Mouse (Mus musculus) myocyte (in vitro differentiated cells): ENCODE data around the gene Hjurp. TPM values are rescaled to one million over a fixed set of nuclear protein-coding genes. Genes with fewer than 3 reads are reported as not detected.

Experiments
- H3K27me3 ChIP-seq: one replicate; pipeline ENCODE4 v1.6.1; 2011; ENCODE audit not compliant: control insufficient read depth, insufficient read depth, insufficient read length
- H3K36me3 ChIP-seq: one replicate; pipeline ENCODE4 v1.6.1; 2011; ENCODE audit not compliant: control insufficient read depth, insufficient read depth
- H3K4me2 ChIP-seq: one replicate; pipeline ENCODE4 v1.6.1; 2011; ENCODE audit warnings: low read depth, control low read depth
- H3K4me3 ChIP-seq: one replicate; pipeline ENCODE4 v1.5.1; 2011; ENCODE audit warnings: mild to moderate bottlenecking, control low read depth, moderate library complexity
- H3K79me2 ChIP-seq: one replicate; pipeline ENCODE4 v1.6.1; 2011; ENCODE audit not compliant: control insufficient read depth, insufficient read depth
- H3ac ChIP-seq: one replicate; pipeline ENCODE4 v1.6.1; 2011; ENCODE audit not compliant: control insufficient read depth, insufficient read length
- CEBPB ChIP-seq: IDR thresholded peaks from 2 replicates; pipeline ENCODE4 v1.6.1; 2011; ENCODE audit warnings: mild to moderate bottlenecking, moderate library complexity; ENCODE audit not compliant: poor library complexity, insufficient read depth, severe bottlenecking
- E2F4 ChIP-seq: IDR thresholded peaks from one replicate; pipeline ENCODE4 v1.6.1; 2011; ENCODE audit warnings: mild to moderate bottlenecking, control low read depth, moderate library complexity; ENCODE audit not compliant: insufficient read depth
- MAX ChIP-seq: IDR thresholded peaks from one replicate; pipeline ENCODE4 v1.6.1; 2011; ENCODE audit warnings: low read depth, mild to moderate bottlenecking, control low read depth
- MYOD1 ChIP-seq, 3 experiments: IDR thresholded peaks; one replicate each; pipeline ENCODE4 v1.6.1; 2011; ENCODE audit warnings: control low read depth in 2 of 3, low read depth in 2 of 3, mild to moderate bottlenecking in 2 of 3, moderate library complexity in 1 of 3; ENCODE audit not compliant: insufficient read length in 2 of 3, control insufficient read depth in 1 of 3
- MYOG ChIP-seq, 3 experiments: IDR thresholded peaks; one replicate each; pipeline ENCODE4 v1.6.1; 2011; ENCODE audit warnings: control low read depth in 2 of 3, low read depth in 2 of 3, mild to moderate bottlenecking in 2 of 3; ENCODE audit not compliant: insufficient read length in 2 of 3, control insufficient read depth in 1 of 3, insufficient read depth in 1 of 3
- POLR2A ChIP-seq: IDR thresholded peaks from one replicate; pipeline ENCODE4 v1.6.1; 2011; ENCODE audit warnings: low read depth, mild to moderate bottlenecking, control low read depth, moderate library complexity; ENCODE audit not compliant: insufficient read length
- POLR2AphosphoS2 ChIP-seq: IDR thresholded peaks from one replicate; pipeline ENCODE4 v1.6.1; 2011; ENCODE audit warnings: low read depth, control low read depth; ENCODE audit not compliant: insufficient read length
- REST ChIP-seq: IDR thresholded peaks from one replicate; pipeline ENCODE4 v1.6.1; 2011; ENCODE audit warnings: mild to moderate bottlenecking, control low read depth, moderate library complexity; ENCODE audit not compliant: insufficient read depth, insufficient read length
- SRF ChIP-seq: IDR thresholded peaks from one replicate; pipeline ENCODE4 v1.6.1; 2011; ENCODE audit warnings: low read depth; ENCODE audit not compliant: control insufficient read depth, insufficient read length
- TCF12 ChIP-seq: IDR thresholded peaks from one replicate; pipeline ENCODE4 v1.6.1; 2011; ENCODE audit warnings: mild to moderate bottlenecking, control low read depth; ENCODE audit not compliant: poor library complexity, insufficient read depth, severe bottlenecking
- TCF3 ChIP-seq: IDR thresholded peaks from one replicate; pipeline ENCODE4 v1.6.1; 2011; ENCODE audit warnings: low read depth, control low read depth; ENCODE audit not compliant: insufficient read length
- USF1 ChIP-seq: IDR thresholded peaks from one replicate; pipeline ENCODE4 v1.6.1; 2011; ENCODE audit warnings: low read depth, mild to moderate bottlenecking, control low read depth, moderate library complexity
- polyA plus RNA-seq: library from polyadenylated mRNA; unstranded; fragments of >200 nt; fragmentation: generic; extraction: Trizol; gene quantifications from one replicate; pipeline ENCODE4 v1.2.1, GENCODE M21; 2012; ENCODE audit warnings: missing spikeins

Gene Hjurp
- polyA plus RNA-seq, 1 experiment: 37.7 TPM

DNA sequence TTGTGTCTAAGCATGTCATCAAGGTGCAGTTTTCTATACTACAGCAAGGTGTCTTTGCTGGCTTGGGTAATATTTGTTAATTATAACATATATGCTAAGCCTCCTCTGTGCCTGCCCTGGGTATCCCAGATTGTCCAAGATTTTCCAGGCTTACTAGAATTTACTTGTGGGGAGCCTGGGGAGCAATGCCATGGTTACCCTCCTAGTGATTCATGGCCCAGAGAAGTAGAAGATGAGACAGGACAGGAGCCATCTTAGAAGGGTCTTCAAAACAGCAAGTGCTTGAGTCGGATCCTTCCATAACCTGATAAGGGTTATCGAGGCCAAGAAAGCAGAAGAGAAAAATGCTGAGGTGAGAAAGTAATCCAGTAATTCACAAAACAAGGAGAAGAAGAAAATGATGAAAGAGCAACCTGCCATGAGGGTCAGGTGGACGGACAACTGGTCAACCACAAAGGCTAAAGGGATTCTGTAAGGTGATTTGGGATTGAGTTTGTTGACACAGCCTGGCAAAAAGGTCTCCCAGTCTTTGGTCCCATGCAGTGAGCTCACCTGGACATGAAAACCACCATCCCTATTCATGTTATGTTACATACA, 14.1 kb upstream of the Hjurp start:
- TF ChIP-seq REST (no peak), MYOG (IDR thresholded peaks at IDR 0.05; ENCODE audit: control insufficient read depth in 1 of 3, insufficient read depth in 1 of 3, insufficient read length in 2 of 3, low read depth in 2 of 3) (no peak), USF1 (no peak), CEBPB (no peak), SRF (no peak), TCF12 (no peak), TCF3 (no peak), POLR2A (no peak), MYOD1 (IDR thresholded peaks at IDR 0.05; ENCODE audit: control insufficient read depth in 1 of 3, insufficient read length in 2 of 3, low read depth in 2 of 3) (no peak), E2F4 (no peak), POLR2AphosphoS2 (no peak), MAX (no peak)
- Histone ChIP-seq H3ac (no peak overlapping the region), H3K27me3 (peaks cover 5% of the 10 kb centered on the region), H3K4me2 (no peak overlapping the region), H3K79me2 (no peaks in the 10 kb centered on the region), H3K36me3 (no peaks in the 10 kb centered on the region), H3K4me3 (no peak overlapping the region)

GRCm38 (mm10) chr1:88290511-88290910, 13.1 kb upstream of the Hjurp start:
- Histone ChIP-seq H3K4me3 (no peak overlapping the region), H3ac (no peak overlapping the region), H3K4me2 (no peak overlapping the region), H3K79me2 (no peaks in the 10 kb centered on the region), H3K36me3 (no peaks in the 10 kb centered on the region), H3K27me3 (peaks cover 5% of the 10 kb centered on the region)
- no peak for TF ChIP-seq MYOD1 (IDR thresholded peaks at IDR 0.05; ENCODE audit: control insufficient read depth in 1 of 3, insufficient read length in 2 of 3, low read depth in 2 of 3)
- TF ChIP-seq CEBPB: no peak
- no peak for TF ChIP-seq SRF
- TF ChIP-seq POLR2AphosphoS2: no peak
- TF ChIP-seq POLR2A: no peak
- TF ChIP-seq REST: no peak
- TF ChIP-seq MYOG (IDR thresholded peaks at IDR 0.05; ENCODE audit: control insufficient read depth in 1 of 3, insufficient read depth in 1 of 3, insufficient read length in 2 of 3, low read depth in 2 of 3): no peak
- TF ChIP-seq E2F4: no peak
- TF ChIP-seq TCF3: no peak
- TF ChIP-seq TCF12: no peak

DNA sequence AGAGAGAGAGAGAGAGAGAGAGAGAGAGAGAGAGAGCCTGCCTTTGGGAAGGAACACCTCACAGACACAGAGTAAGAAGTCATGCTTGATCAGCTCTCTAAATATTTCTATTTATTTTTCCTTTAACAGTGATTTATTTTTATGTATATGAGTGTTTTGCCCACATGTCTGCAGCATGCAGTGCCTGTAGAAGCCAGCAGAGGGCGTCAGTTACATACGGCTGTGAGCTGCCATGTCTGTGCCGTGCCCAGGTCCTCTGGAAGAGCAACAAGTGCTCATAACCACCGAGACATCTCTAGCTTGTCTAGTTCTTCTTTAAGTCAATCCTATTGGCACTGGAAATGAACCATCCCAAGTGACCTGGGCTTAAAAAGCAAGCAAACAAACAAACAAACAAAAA, 12.5 kb upstream of the Hjurp start:
- Histone ChIP-seq H3ac (no peak overlapping the region), H3K79me2 (no peaks in the 10 kb centered on the region), H3K27me3 (peaks cover 5% of the 10 kb centered on the region), H3K36me3 (no peaks in the 10 kb centered on the region), H3K4me2 (no peak overlapping the region), H3K4me3 (no peak overlapping the region)
- TF ChIP-seq MYOG (IDR thresholded peaks at IDR 0.05; ENCODE audit: control insufficient read depth in 1 of 3, insufficient read depth in 1 of 3, insufficient read length in 2 of 3, low read depth in 2 of 3) (no peak), POLR2A (no peak), CEBPB (no peak), POLR2AphosphoS2 (no peak), TCF3 (no peak), USF1 (no peak), SRF (no peak), TCF12 (no peak), E2F4 (no peak), MYOD1 (IDR thresholded peaks at IDR 0.05; ENCODE audit: control insufficient read depth in 1 of 3, insufficient read length in 2 of 3, low read depth in 2 of 3) (no peak), REST (no peak), MAX (no peak)

DNA sequence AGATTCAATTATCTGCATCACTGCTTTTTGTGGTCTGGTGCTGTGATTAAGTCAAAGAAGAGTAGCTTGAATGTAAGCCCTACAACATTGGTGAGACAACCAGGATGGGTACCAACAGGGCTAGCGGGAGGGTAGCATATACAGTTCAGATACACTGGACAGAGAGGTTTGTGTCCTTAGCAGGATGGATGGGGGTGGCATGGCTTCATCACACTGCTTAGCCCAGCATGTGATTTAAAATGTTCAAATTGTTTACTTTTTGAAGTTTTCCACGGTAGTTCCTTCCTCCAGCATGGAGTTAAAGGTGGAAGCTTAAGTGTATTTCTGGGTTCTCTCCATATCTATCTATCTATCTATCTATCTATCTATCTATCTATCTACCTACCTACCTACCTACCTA, 11.7 kb upstream of the Hjurp start:
- H3K27me3 ChIP-seq: peaks cover 5% of the 10 kb centered on the region
- no peak overlapping the region for H3K4me2 ChIP-seq
- no peak overlapping the region for H3K4me3 ChIP-seq
- no peaks in the 10 kb centered on the region for H3K79me2 ChIP-seq
- no peaks in the 10 kb centered on the region for H3K36me3 ChIP-seq
- TF ChIP-seq TCF12 (no peak), MYOG (IDR thresholded peaks at IDR 0.05; ENCODE audit: control insufficient read depth in 1 of 3, insufficient read depth in 1 of 3, insufficient read length in 2 of 3, low read depth in 2 of 3) (no peak), MYOD1 (IDR thresholded peaks at IDR 0.05; ENCODE audit: control insufficient read depth in 1 of 3, insufficient read length in 2 of 3, low read depth in 2 of 3) (no peak)
- no peak overlapping the region for H3ac ChIP-seq

- no peak overlapping the region for H3ac ChIP-seq
- H3K27me3 ChIP-seq: peaks cover under 1% of the 10 kb centered on the region
- no peak overlapping the region for H3K4me2 ChIP-seq
- TF ChIP-seq SRF (no peak), MAX (no peak), E2F4 (no peak), USF1 (no peak), POLR2A (no peak)
- H3K79me2 ChIP-seq: no peaks in the 10 kb centered on the region
- H3K36me3 ChIP-seq: no peaks in the 10 kb centered on the region
- H3K4me3 ChIP-seq: no peak overlapping the region
These were observed 11.3 kb upstream of the Hjurp start for GRCm38 (mm10) chr1:88288789-88289127.
